Mouse (Mus musculus) CD4-positive helper T cell, adult 2 months (primary cell): Measurements from ENCODE around the gene Hectd4.

Source experiments
- DNase-seq: peaks from one replicate; pipeline ENCODE4 v3.0.0-alpha.2; 2012; ENCODE audit warnings: low read depth, missing footprints, low spot score

Hectd4 gene

GRCm38 (mm10) chr5:121233726-121234125, 13.7 kb downstream of the Hectd4 start:
- DNase-seq, result no peak

- DNase-seq, result no peak
Measured at GRCm38 (mm10) chr5:121236171-121236570, 16.2 kb downstream of the Hectd4 start.

- no peak for DNase-seq
Measured at GRCm38 (mm10) chr5:121238208-121238607, 18.2 kb downstream of the Hectd4 start.

GRCm38 (mm10) chr5:121239846-121240245, 19.8 kb downstream of the Hectd4 start:
- no peak for DNase-seq

GRCm38 (mm10) chr5:121241182-121241581, 21.2 kb downstream of the Hectd4 start:
- DNase-seq, result no peak

- no peak for DNase-seq
Measured at GRCm38 (mm10) chr5:121242261-121242660, 22.2 kb downstream of the Hectd4 start.

- DNase-seq, result no peak
Measured at GRCm38 (mm10) chr5:121242701-121243100, 22.7 kb downstream of the Hectd4 start.

- DNase-seq, result no peak
Measured at GRCm38 (mm10) chr5:121243676-121244364, 23.8 kb downstream of the Hectd4 start.

GRCm38 (mm10) chr5:121244365-121244731, 24.3 kb downstream of the Hectd4 start:
- DNase-seq, result no peak

- no peak for DNase-seq
Measured at GRCm38 (mm10) chr5:121245201-121245600, 25.2 kb downstream of the Hectd4 start.

- DNase-seq, result no peak
Measured at GRCm38 (mm10) chr5:121248766-121249394, 28.9 kb downstream of the Hectd4 start.

- DNase-seq, result no peak
Measured at GRCm38 (mm10) chr5:121249693-121250092, 29.7 kb downstream of the Hectd4 start.

GRCm38 (mm10) chr5:121251813-121252212, 31.8 kb downstream of the Hectd4 start:
- no peak for DNase-seq

- no peak for DNase-seq
Measured at GRCm38 (mm10) chr5:121253816-121254497, 33.9 kb downstream of the Hectd4 start.

- no peak for DNase-seq
Measured at GRCm38 (mm10) chr5:121254977-121255376, 35.0 kb downstream of the Hectd4 start.

- DNase-seq, result no peak
Measured at GRCm38 (mm10) chr5:121261806-121262205, 41.8 kb downstream of the Hectd4 start.

- DNase-seq, result no peak
Measured at GRCm38 (mm10) chr5:121262415-121262814, 42.4 kb downstream of the Hectd4 start.

- no peak for DNase-seq
Measured at GRCm38 (mm10) chr5:121264593-121264992, 44.6 kb downstream of the Hectd4 start.

GRCm38 (mm10) chr5:121266741-121267382, 46.8 kb downstream of the Hectd4 start:
- DNase-seq, result peak; percentile 61

GRCm38 (mm10) chr5:121271046-121271445, 51.0 kb downstream of the Hectd4 start:
- no peak for DNase-seq

GRCm38 (mm10) chr5:121276808-121277207, 56.8 kb downstream of the Hectd4 start:
- DNase-seq, result no peak

- no peak for DNase-seq
Measured at GRCm38 (mm10) chr5:121280456-121280855, 60.4 kb downstream of the Hectd4 start.
